Mouse (Mus musculus) skeletal muscle tissue, adult 2 months (tissue): ENCODE data around the gene 6030452D12Rik.

Source experiments
- DNase-seq: peaks from one replicate; pipeline ENCODE4 v3.0.0-alpha.2; 2012; ENCODE audit warnings: low read depth, low spot score

Gene 6030452D12Rik

GRCm38 (mm10) chr8:106516581-106516980 lies 16.3 kb downstream of the 6030452D12Rik start:
- DNase-seq = no peak

- no peak for DNase-seq
These were observed 18.4 kb downstream of the 6030452D12Rik start for GRCm38 (mm10) chr8:106518763-106519162.

DNA sequence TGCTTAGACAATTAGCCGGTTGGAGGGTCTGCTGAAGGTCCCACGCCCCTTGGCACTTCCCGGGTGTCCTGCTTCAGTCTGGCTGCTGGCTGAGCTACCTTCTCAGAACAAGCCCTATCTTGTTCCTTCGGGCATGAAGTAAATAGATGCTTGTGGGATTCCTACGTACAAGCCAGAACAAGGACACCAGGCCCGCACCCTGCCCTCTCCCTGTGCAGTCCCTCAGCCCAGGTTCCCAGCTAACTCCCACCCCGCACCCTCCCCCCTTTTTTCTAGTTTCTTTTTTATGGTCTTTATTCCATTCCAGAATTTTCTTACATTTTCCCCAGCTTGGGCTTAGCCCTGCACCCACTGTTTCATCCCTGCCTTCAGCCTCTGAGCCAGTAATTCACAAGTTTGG lies 20.3 kb downstream of the 6030452D12Rik start:
- no peak for DNase-seq

DNA sequence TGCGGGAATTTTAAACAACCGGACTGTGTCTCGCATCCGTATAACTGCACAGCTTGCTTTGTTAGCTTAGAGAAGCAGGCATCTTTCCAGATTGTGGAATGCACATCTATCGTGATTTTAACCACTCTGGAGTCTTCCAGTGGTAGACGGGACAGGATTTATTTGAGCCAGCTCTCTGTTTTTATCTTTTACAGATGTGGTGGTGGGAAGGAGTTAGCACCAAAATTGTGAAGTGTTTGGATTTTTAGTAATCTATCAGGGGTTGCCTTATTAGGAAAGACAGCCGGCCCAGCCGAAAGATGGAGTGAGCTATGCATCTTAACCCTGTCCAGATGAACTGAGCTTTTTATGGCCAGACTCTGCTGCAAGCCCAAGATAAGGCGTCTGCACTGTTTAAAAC lies 21.5 kb downstream of the 6030452D12Rik start:
- DNase-seq = no peak

DNA sequence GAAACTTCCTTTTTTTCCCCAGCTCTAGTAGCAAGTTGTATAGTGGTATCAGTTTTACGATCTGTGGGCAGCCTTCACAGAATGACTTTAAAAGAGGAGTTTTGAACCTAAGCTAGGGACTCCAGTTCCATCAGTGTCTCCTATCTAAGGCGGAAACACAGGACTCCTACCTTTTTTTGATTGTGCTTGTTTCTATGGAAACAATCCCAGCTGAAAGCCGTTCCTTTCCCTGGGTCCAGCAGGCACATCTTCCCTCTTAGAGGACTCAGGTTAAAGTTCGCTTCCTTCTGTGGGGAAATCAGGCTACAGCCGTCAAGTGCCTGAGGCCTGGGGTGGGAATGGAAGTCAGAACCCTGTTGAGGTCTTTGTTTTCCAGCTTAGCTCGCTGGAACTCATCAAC lies 26.4 kb downstream of the 6030452D12Rik start:
- DNase-seq = no peak

DNA sequence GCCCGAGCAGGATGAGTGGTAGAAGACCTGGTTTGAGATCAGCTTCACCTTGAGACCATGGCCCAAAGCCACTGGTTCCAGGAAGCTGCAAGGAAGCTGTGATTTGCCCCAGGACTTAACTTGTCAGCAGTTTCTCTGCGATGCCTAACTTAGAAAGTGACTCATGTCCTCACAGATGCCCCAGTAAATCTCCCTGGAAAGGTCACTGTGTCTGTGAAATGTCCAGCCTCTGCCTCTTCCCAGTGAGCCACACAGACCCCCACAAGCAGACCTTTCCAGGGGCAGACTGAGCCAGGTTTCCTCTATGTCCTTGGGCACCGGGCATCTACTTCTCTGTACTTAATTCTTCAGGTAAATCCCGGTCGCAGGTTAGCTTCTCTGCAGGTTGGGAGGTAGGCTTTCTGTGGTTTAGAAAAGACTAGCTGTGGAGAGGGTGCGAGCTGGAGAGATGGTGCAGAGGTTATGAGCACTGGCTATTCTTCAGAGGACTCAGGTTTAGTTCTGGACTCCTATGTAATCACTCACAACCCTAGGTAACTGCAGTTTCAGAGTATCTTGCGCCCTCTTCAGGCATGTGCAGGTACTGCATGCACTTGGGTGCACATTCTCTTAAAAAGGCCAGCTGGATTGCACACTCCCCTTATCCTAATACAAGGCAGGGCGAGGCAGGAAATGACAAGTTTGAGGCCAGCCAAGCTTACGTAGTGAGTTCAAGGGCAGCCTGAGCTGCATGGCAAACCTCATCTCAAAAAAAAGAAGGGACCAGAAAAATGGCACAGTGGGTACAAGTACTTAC lies 27.1 kb downstream of the 6030452D12Rik start:
- DNase-seq = no peak

GRCm38 (mm10) chr8:106528596-106529249 lies 28.4 kb downstream of the 6030452D12Rik start:
- no peak for DNase-seq

DNA sequence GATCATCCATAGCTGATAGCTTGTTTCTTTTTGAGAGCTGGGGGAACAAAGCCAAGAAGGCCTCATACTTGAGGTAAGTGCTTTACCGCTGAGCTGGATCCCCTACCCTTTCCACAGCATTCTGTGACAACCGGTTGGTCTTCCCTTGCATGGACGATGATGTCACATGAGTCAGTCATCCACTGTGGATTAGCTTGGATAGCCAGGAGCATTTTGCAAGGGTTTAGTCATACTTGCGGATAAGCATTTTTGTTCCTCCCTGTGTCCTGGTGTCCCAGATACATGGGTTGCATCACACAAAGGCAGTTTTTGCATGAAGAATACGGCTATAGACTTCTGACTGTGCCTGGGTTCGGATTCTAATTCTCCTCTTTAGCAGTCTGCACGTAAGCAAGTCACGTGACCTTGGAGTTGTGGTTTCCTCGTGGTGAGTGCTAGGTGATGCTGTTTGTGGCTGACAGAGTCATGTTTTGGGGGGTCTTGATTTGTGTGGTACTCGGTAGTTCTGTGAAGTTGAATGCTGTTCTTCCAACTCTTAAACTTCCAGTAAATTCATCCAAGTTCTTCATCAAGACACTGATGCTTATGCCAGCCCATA lies 29.7 kb downstream of the 6030452D12Rik start:
- DNase-seq = peak; percentile 8

DNA sequence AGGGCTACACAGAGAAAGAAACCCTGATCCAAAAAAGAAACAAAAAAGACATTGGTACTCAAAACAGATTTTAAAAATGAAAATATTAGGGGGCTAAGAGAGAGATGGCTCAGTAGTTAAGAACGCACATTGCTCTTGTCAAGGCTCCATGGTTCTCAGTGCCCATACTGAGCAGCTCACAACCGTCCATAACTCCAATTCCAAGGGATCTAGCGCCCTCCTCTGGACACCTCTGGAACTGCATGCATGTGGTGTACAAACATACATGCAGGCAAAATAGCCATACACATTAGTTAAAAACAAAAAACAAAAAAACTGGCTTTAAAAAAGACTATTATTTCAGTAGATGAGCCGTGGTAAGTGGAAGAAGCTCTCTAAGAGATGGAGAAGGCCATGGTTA lies 30.2 kb downstream of the 6030452D12Rik start:
- no peak for DNase-seq

DNA sequence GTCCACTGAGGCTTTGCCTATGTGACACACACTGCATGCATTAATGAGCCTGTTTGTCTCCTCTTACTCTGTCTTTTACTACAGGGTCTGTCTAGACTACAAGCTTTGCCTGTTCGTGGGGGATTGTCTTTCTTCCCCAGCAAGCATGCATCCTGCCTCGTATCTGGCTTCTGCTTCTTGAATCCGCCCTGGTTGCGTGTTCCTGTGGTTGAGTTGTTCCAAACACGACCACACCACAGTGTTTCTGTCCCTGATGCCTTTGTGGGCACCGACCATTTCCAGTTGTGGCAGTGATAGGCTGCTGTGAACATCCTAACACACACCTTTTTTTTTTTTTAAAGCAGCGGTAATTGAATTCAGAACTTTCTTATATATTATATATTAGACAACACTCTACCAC lies 33.4 kb downstream of the 6030452D12Rik start:
- DNase-seq = no peak

DNA sequence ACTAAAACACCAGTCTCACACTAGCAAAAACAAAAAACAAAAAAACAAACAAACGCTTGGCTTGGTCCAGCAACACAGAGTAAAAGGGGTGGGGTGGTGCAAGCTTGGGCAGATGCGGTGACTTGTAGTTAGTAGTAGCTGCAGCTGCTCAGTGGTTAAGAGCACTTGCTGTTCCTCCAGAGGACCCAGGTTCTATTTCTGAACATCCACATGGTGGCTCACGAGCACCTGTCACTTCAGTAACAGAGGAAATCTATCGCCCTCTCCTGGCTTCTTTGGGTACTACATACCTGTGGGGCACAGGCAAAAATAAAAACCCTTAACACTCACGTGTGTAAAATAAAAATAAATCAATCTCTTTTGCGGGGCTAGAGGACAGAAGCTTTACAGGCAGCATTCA lies 34.1 kb downstream of the 6030452D12Rik start:
- DNase-seq = peak; percentile 30

DNA sequence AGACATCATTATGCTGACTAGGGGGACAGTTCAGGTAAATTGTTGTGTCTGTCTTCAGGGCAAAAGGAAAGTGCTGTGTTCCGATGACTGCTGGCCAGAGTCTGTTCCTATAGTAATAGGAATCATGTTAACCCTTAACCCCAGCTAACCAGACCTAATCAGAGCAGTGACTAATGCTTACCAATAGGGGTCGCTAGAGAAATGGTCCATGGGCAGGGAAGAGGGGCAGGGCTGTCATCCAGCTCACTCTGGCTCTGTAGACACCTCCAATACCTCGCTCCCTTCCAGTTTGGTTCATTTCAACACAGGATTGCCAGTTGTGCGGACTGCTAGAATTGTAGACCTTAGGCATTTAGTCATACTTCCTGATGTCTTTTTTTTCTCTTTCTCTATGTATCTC lies 35.1 kb downstream of the 6030452D12Rik start:
- no peak for DNase-seq

DNA sequence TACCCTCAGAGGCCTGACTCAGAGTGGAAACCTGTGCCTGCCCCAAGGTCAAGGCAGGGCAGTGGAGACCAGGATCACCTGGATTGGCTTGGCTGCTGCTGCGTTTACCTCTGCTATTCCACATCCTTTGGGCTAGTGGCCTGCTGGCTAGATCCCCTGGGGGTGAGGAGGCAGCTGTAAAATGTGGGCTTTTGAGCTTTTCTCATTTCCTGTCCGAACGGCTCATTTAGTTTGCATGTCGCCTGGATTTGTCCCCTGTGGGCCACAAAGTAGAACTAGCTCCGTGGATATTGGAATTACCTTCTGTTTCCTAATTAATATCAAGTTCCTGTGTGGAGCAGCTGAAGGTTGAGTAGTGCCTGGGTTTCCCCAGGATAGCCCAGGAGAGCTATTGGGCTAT lies 38.9 kb downstream of the 6030452D12Rik start:
- DNase-seq = no peak

DNA sequence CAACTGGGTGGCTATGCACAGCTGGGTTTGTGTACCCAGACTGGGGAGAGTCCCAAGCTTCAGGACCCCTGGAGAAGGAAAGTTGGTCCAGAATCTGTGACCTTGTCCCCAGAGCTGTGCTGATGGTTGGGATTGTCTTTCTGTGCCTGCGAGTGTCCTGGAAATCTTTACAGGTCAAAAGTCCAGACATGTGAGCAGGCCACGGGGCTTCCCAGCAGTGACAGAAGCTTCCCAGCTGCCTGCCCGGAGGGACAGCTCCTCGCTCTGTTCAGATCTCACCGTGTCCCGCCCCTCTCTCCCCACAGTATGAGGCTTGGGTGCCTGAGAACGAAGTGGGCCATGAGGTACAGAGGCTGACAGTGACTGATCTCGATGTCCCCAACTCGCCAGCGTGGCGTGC lies 40.7 kb downstream of the 6030452D12Rik start:
- no peak for DNase-seq

DNA sequence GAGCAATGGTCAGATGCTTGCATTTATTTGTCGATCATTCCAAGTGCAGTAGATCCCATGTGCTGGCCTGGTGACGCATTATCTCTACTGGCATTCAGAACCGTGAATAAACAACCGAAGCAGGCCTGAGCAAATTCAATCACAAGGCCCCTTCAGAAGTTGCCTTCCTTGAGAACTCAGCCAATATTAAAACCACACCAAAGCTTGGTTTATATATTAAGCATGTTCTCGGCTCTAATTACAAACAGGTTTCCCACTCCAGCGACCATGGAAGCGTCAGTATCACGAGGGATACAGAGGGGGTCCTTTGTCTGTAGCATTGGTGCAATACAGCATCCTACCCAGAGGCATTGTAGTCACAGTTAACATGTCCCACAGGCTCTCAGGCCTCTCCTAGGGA lies 42.7 kb downstream of the 6030452D12Rik start:
- DNase-seq = no peak

DNA sequence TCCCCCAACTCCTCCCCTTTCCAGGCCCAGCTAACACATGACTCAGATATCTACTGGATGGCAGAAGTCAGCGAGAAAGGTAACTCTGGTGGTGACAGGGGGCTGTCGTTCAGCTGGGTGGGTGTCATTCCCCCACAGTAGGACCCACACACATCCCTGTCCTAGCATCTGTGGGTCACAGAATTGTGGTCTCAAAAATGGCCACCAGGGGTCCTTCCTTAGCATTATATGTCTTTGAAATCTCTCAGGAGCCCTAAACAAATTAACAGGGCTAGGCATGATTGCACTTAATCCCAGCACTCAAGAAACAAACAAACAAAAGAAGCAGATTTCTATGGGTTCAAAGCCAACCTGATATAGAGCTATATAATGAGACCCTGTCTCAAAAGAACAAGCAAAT lies 44.8 kb downstream of the 6030452D12Rik start:
- DNase-seq = no peak

DNA sequence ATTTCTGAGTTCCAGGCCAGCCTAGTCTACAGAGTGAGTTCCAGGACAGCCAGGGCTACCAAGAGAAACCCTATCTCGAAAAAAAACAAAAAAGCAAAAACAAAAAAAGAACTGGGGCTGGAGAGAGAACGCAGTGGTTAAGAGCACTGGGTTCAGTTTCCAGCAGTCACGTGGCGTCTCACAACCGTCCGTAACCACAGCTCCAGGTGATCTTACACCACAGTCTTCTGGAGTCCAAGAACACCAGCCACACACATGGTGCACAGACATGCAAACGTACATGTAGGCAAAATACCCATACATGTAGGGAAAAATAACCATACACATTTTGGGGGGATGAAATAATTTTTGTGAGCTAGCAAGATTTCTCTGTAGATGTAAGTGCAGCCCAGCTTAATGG lies 46.4 kb downstream of the 6030452D12Rik start:
- DNase-seq = no peak

GRCm38 (mm10) chr8:106548366-106548936 lies 48.1 kb downstream of the 6030452D12Rik start:
- DNase-seq = no peak

DNA sequence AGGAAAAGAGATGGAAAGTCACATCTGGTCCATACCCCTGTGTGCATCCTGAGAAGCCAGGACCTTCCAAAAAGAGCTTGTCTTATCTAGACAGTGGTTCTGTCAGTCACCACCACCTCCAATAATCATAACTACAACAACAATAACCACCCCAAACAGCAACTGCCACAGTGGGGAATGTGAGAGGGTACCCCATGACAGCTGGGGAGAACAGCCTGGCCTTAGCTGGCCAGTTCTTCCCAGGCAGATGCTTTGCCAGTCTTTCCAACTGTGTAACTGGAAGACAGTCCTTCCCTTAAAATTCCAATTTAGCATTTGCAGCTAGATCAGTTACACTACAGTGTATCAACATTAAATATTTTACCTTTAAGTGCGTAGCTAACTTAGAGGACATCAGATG lies 50.6 kb downstream of the 6030452D12Rik start:
- no peak for DNase-seq

GRCm38 (mm10) chr8:106554011-106554410 lies 53.7 kb downstream of the 6030452D12Rik start:
- no peak for DNase-seq

DNA sequence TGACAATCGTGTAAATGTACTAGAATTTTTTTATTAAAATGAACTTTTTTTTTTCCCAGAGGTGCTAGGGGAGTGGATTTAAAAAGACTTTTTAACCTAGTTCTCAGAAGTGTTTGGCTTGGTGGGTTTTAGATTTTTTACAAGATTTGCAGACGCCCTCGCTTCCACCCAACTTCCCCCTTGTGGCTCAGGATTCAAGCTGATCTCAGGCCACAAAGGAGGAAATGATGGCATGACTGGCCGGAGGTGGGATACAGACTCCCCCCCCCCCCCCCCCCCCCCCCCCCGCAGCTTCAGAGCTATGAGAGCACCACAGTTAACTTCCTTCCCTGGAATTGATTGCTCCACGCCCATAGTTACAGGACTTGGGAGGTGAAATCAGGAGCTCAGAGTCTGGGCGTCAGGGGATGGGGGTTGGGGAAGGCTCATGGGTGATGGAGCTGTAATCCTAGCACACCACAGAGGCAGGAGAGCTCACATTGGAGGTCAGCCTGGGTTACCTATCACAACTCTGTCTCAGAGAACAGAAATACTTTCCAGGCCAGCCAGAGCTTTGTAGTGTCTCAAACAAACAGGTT lies 55.8 kb downstream of the 6030452D12Rik start:
- DNase-seq = no peak
